Mouse (Mus musculus): ENCODE measurements around the gene Fam126a.
"Not testable (repeated sequence)": the region's sequence is repeated elsewhere in the genome, so short reads cannot be mapped to it uniquely, and the experiment has no call there.

The Fam126a gene

DNA sequence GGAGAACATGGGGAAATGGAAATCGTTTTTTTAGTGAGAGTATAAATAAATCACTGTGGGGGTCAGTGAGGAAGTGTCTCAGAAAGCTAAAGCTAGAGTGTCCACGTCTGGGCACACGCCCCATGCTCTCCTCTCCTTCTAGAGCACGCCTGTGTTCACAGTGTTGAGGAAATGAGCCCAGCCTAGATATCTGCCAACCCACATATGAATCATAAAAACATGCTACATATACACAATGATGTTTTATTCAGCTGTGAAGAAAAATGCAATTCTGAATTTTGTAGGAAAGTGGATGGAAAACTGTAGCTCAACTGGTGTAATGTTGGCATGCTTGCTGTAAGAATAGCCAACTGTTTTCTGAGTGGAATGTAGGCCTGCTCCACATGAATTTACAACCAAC lies 130.3 kb downstream of the Fam126a start:
- DNase-seq (ENCODE audit: low spot score): no peak

DNA sequence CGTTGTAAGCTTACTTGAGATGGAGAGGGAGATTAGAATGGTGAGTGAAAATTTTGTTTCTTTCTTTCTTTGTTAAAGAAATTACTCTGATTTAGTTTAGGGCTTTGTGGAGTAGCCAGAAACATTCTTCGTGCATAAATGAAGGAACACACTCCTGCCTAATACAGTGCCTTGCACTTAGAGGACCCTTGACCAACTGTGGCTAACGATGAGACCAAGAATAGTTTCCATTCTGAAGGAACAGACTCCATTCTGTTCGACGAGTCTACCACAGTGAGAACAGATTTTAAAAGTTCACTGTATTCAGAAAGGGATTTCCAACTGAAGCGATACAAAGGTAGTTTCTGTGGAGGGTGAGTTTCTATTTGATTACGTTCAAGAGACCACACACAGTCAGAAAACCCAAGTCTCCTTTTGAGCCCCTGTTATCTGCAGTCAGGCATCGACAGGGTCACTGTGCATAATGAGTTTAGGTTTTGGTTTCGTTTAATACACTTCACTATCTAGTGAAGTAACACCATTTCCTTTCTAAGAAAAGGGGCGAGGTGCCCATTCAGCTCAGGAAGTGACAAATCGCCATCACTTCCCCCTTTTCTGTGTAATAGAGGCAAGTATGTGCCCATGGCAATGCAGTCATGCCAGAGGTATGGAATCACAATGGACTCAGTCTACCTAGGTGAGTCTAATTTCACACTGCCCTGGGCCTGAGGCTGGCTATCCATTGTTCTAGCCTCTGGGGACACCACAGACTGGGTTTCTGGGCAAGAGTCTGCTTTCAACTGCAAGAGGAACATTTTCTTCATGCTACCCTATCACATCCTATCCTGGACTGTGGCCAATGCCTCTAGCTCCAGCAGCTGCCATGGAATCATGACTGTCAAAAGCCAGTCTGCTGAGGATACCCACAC lies 136.4 kb downstream of the Fam126a start:
- DNase-seq (ENCODE audit: low spot score): no peak

GRCm38 (mm10) chr5:23893156-23893863 lies 137.2 kb downstream of the Fam126a start:
- DNase-seq (ENCODE audit: low spot score): no peak

GRCm38 (mm10) chr5:23890734-23891133 lies 139.8 kb downstream of the Fam126a start:
- DNase-seq (ENCODE audit: low spot score): peak; percentile 63

GRCm38 (mm10) chr5:23889461-23889860 lies 141.0 kb downstream of the Fam126a start:
- no peak for DNase-seq (ENCODE audit: low spot score)

DNA sequence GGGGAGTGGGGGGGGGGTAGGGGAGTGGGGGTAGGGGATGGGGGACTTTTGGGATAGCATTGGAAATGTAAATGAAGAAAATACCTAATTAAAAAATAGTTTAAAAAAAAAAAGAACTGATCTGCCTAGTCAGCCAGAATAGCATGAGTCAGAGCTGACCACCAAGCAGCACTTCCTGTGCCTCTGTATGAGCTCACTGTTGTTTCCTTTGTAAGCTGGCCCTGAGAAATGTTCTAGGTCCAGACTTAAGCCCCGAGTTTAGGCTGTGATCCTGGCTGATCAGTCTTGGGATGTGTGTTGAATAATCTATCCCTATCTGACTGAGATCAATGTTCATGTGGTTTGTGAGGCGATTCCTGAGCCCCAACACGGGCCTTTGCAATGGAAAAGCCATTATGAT lies 143.4 kb downstream of the Fam126a start:
- DNase-seq (ENCODE audit: low spot score): no peak

DNA sequence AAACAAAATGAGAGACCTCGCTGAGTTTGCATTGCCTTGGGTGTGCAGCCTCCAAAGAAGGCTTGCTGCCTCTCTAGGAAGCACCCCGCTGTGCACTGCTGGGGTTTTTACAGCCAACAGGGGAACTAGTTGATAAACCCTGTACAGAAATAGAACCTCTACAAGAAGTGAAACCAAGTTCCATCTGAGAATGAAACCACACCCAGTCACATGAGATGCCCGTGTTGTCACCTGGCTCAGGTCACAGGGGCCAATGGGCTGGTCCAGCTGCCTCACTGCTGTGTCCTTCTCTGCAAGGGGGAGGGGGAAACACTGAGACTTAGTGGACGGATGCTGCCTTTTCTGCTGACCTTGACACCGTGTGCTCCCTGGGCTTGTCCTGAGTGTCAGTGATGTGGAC lies 156.0 kb downstream of the Fam126a start:
- DNase-seq (ENCODE audit: low spot score): peak; percentile 25

DNA sequence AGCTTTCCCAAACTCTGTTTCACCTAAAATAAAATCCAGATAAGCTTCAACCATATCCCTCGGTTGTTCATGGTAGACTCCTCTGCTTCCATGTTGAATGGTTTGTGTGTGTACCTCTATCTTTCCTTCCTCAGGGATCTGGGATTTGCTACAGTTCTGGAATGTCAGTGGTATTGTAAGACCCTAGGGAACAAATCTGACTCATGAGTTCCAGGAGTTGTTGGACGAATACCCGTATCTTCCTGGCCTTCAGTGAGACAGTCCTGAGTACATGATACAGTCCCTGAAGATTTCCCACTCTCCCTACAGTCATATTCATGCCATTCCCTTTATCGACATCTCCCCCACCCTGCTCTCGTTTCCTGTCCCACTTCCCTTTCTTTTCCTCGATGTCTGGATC lies 157.9 kb downstream of the Fam126a start:
- DNase-seq (ENCODE audit: low spot score): no peak

- not testable (repeated sequence) for DNase-seq (ENCODE audit: low spot score)
These were observed 159.2 kb downstream of the Fam126a start for GRCm38 (mm10) chr5:23871323-23871722.

- no peak for DNase-seq (ENCODE audit: low spot score)
These were observed 164.5 kb downstream of the Fam126a start for GRCm38 (mm10) chr5:23865941-23866340.

All from yolk sac, embryonic 10.5 days (tissue).